Mouse (Mus musculus): ENCODE data around the gene Nnat. TPM values are rescaled to one million over a fixed set of nuclear protein-coding genes. Genes with fewer than 3 reads are reported as not detected.
A peak's percentile ranks its signal among the peaks of the same experiment; 100 is the strongest.

Nnat gene
- total RNA-seq (2014; rRNA removed; ENCODE audit: low replicate concordance) (23.8 and 27.9 TPM in 2 replicates), polyA plus RNA-seq (2015; fragmentation: Nextera tagmentation; extraction: Ambion mirVana) (13.1 and 13.8 TPM in 2 replicates)

DNA sequence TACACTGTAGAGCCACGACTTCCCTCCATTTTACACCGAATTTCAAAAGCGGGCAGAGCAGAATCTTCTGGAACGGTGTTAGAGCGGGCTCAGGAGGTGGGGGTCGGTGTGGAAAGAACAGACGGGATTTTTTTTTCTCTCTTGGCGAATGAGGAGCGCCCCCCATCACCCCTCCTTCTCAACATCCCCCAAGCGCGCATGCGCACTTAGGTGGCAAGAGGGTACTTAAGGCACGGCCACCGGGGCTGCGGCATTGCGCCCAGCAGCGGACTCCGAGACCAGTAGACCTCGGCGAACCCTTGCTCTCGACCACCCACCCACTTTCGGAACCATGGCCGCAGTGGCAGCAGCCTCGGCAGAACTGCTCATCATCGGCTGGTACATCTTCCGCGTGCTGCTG lies at the start of gene Nnat:
Gene Nnat, plus strand, starts transcription at position 221 of the 400 bp plus-strand sequence.
- no peak for ATAC-seq (ENCODE audit: insufficient read depth, low read depth)
- TF ChIP-seq CTCF (IDR thresholded peaks at IDR 0.05; ENCODE audit: low read depth) (no peak), EP300 (IDR thresholded peaks at IDR 0.05; ENCODE audit: low read depth) (no peak)
- no peaks in the 10 kb centered on the region for H3K27me3 ChIP-seq (ENCODE audit: control insufficient read depth, insufficient read depth, low read length)
- H3K9me3 ChIP-seq (replicated peaks; ENCODE audit: control insufficient read depth, low read length): 0 out of 2 replicates have a peak, but pooled peaks cover 5% of the 10 kb centered on the region
- no peak for DNase-seq (ENCODE audit: low spot score)
- peak within 1 kb of the TSS; percentile 62 for H3K4me2 ChIP-seq (ENCODE audit: low read depth, low read length)
- H3K27ac ChIP-seq (ENCODE audit: low read depth): no peak within 1 kb of the TSS
- WGBS: 52% methylated on average over 27 of the region's 27 CpGs
- peaks cover 20% of the 10 kb centered on the region; the same call in 1 of the 2 replicates for H3K36me3 ChIP-seq (replicated peaks; ENCODE audit: control insufficient read depth, insufficient read depth, low read length)
- H3K4me1 ChIP-seq (ENCODE audit: control insufficient read depth, insufficient read depth): peaks cover 14% of the 10 kb centered on the region; the same call in 1 of the 2 replicates
- peak within 1 kb of the TSS; percentile 39 for H3K4me3 ChIP-seq (ENCODE audit: low read depth, low read length)
- H3K9ac ChIP-seq (replicated peaks; ENCODE audit: low read depth, low read length): no peak within 1 kb of the TSS

DNA sequence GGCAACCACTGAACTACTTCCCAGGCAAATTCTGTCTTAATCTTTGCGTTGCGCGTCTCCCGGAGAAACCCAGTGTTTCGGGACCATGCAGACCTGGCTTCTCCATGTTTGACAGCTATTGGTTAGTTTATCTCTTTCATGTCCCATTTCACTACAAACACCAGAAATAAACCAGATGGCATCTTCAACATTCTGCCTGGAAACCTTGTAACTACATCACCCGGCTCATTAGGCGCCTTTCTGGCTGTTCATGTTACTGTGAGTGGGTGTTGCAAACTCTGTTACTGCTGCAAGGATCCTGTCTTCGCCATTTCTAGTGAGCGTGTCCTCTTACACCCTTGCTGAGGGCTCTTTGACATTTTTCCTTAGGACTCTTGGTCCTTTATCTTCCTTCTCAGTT lies 47.0 kb upstream of the Nnat start:
- no peak for TF ChIP-seq CTCF (IDR thresholded peaks at IDR 0.05; ENCODE audit: low read depth)
- TF ChIP-seq EP300 (IDR thresholded peaks at IDR 0.05; ENCODE audit: low read depth): no peak
- Histone ChIP-seq H3K4me3 (ENCODE audit: low read depth, low read length) (no peak overlapping the region), H3K4me2 (ENCODE audit: low read depth, low read length) (no peak overlapping the region), H3K27me3 (ENCODE audit: control insufficient read depth, insufficient read depth, low read length) (0 out of 2 replicates have a peak, but pooled peaks cover 7% of the 10 kb centered on the region), H3K36me3 (replicated peaks; ENCODE audit: control insufficient read depth, insufficient read depth, low read length) (no peaks in the 10 kb centered on the region), H3K4me1 (ENCODE audit: control insufficient read depth, insufficient read depth) (no peaks in the 10 kb centered on the region), H3K27ac (ENCODE audit: low read depth) (no peak overlapping the region), H3K9ac (replicated peaks; ENCODE audit: low read depth, low read length) (no peak overlapping the region), H3K9me3 (replicated peaks; ENCODE audit: control insufficient read depth, low read length) (no peaks in the 10 kb centered on the region)
- no peak for DNase-seq (ENCODE audit: low spot score)
- 85% methylated on average over 9 of the region's 9 CpGs for WGBS
- ATAC-seq (ENCODE audit: insufficient read depth, low read depth): no peak

DNA sequence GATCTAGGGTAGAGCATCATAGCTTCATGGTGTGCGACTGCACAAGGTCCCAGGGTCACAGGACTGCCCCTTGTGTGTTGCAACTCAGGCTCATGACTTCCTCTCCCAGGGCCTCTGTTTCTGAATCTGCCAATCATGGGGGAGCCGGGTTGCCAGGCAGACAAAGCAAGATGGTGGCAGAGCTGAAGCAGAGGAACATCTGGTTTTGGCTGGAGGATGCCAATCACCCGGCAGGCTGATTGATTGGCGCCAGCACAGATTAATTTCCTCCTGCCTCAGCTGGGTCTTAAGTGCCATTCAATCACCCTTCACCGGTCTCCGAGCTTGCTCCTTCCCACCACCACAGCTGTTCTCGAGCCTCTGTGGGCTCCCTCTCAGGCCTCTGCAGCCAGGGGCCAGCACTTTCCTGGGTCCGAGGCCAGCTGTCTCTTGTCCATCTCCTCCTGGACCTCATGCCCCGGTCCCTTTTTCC lies 46.1 kb upstream of the Nnat start:
- 45% methylated on average over 9 of the region's 9 CpGs for WGBS
- DNase-seq (ENCODE audit: low spot score): no peak
- no peak overlapping the region for H3K4me2 ChIP-seq (ENCODE audit: low read depth, low read length)
- H3K9me3 ChIP-seq (replicated peaks; ENCODE audit: control insufficient read depth, low read length): no peaks in the 10 kb centered on the region
- ATAC-seq (ENCODE audit: insufficient read depth, low read depth): no peak
- no peak overlapping the region for H3K27ac ChIP-seq (ENCODE audit: low read depth)
- H3K9ac ChIP-seq (replicated peaks; ENCODE audit: low read depth, low read length): no peak overlapping the region
- 0 out of 2 replicates have a peak, but pooled peaks cover 6% of the 10 kb centered on the region for H3K27me3 ChIP-seq (ENCODE audit: control insufficient read depth, insufficient read depth, low read length)
- no peak overlapping the region for H3K4me3 ChIP-seq (ENCODE audit: low read depth, low read length)
- no peak for TF ChIP-seq CTCF (IDR thresholded peaks at IDR 0.05; ENCODE audit: low read depth)
- no peak for TF ChIP-seq EP300 (IDR thresholded peaks at IDR 0.05; ENCODE audit: low read depth)
- H3K4me1 ChIP-seq (ENCODE audit: control insufficient read depth, insufficient read depth): no peaks in the 10 kb centered on the region
- no peaks in the 10 kb centered on the region for H3K36me3 ChIP-seq (replicated peaks; ENCODE audit: control insufficient read depth, insufficient read depth, low read length)

DNA sequence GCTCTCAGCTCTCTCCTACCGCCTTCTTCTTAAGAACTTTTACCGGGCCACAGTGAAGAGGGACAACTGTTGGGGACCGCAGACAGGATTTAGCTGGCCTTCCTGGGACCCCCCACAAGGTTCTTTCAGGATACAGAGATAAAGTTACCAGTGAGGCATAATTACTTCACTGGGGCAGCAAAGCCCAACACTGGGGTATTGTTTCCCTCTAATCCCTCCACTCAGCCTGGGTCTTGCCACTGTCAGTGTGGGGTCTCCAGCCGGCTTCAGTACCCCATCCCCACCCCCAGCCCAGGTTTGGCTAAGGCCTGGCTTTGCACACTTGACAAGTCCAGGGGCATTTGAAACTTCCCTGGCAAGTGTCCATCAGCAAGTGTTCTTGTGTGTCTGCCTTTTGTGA lies 45.5 kb upstream of the Nnat start:
- no peak overlapping the region for H3K27ac ChIP-seq (ENCODE audit: low read depth)
- no peak for ATAC-seq (ENCODE audit: insufficient read depth, low read depth)
- no peaks in the 10 kb centered on the region for H3K9me3 ChIP-seq (replicated peaks; ENCODE audit: control insufficient read depth, low read length)
- H3K27me3 ChIP-seq (ENCODE audit: control insufficient read depth, insufficient read depth, low read length): 0 out of 2 replicates have a peak, but pooled peaks cover 6% of the 10 kb centered on the region
- no peak overlapping the region for H3K4me3 ChIP-seq (ENCODE audit: low read depth, low read length)
- H3K9ac ChIP-seq (replicated peaks; ENCODE audit: low read depth, low read length): no peak overlapping the region
- H3K4me2 ChIP-seq (ENCODE audit: low read depth, low read length): no peak overlapping the region
- no peak for DNase-seq (ENCODE audit: low spot score)
- 17% methylated on average over 4 of the region's 4 CpGs for WGBS
- H3K36me3 ChIP-seq (replicated peaks; ENCODE audit: control insufficient read depth, insufficient read depth, low read length): no peaks in the 10 kb centered on the region
- TF ChIP-seq CTCF (IDR thresholded peaks at IDR 0.05; ENCODE audit: low read depth) (no peak), EP300 (IDR thresholded peaks at IDR 0.05; ENCODE audit: low read depth) (no peak)
- no peaks in the 10 kb centered on the region for H3K4me1 ChIP-seq (ENCODE audit: control insufficient read depth, insufficient read depth)

DNA sequence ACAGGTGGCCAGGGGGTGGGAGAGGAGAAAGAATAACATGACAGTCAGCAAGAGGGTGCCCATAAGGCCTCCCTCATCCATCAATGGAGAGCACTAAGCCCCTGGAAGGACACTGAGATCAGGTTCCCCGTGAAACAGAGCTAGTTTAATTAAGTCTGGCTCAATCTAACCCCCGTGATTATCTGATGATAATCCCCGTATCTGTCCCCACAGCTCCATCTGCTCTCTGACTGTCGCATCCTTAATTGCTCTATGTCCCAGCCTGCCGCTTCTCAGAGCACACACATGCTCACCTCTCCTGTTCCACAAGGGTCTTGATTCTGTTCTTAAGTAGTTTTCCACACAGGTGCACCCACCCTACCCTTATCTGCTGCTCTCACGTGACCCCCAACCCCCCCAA lies 42.4 kb upstream of the Nnat start:
- DNase-seq (ENCODE audit: low spot score) (no peak), ATAC-seq (ENCODE audit: insufficient read depth, low read depth) (no peak)
- Histone ChIP-seq H3K4me1 (ENCODE audit: control insufficient read depth, insufficient read depth) (no peaks in the 10 kb centered on the region), H3K36me3 (replicated peaks; ENCODE audit: control insufficient read depth, insufficient read depth, low read length) (no peaks in the 10 kb centered on the region), H3K4me3 (ENCODE audit: low read depth, low read length) (no peak overlapping the region), H3K9ac (replicated peaks; ENCODE audit: low read depth, low read length) (no peak overlapping the region), H3K27me3 (ENCODE audit: control insufficient read depth, insufficient read depth, low read length) (0 out of 2 replicates have a peak, but pooled peaks cover 6% of the 10 kb centered on the region), H3K9me3 (replicated peaks; ENCODE audit: control insufficient read depth, low read length) (no peaks in the 10 kb centered on the region), H3K4me2 (ENCODE audit: low read depth, low read length) (no peak overlapping the region), H3K27ac (ENCODE audit: low read depth) (no peak overlapping the region)
- TF ChIP-seq CTCF (IDR thresholded peaks at IDR 0.05; ENCODE audit: low read depth): no peak
- TF ChIP-seq EP300 (IDR thresholded peaks at IDR 0.05; ENCODE audit: low read depth): no peak
- 57% methylated on average over 6 of the region's 6 CpGs for WGBS

- Histone ChIP-seq H3K4me2 (ENCODE audit: low read depth, low read length) (no peak overlapping the region), H3K9ac (replicated peaks; ENCODE audit: low read depth, low read length) (no peak overlapping the region), H3K9me3 (replicated peaks; ENCODE audit: control insufficient read depth, low read length) (no peaks in the 10 kb centered on the region), H3K4me1 (ENCODE audit: control insufficient read depth, insufficient read depth) (no peaks in the 10 kb centered on the region), H3K4me3 (ENCODE audit: low read depth, low read length) (no peak overlapping the region), H3K36me3 (replicated peaks; ENCODE audit: control insufficient read depth, insufficient read depth, low read length) (no peaks in the 10 kb centered on the region), H3K27ac (ENCODE audit: low read depth) (no peak overlapping the region), H3K27me3 (ENCODE audit: control insufficient read depth, insufficient read depth, low read length) (0 out of 2 replicates have a peak, but pooled peaks cover 6% of the 10 kb centered on the region)
- 65% methylated on average over 7 of the region's 7 CpGs for WGBS
- TF ChIP-seq CTCF (IDR thresholded peaks at IDR 0.05; ENCODE audit: low read depth) (no peak), EP300 (IDR thresholded peaks at IDR 0.05; ENCODE audit: low read depth) (no peak)
- DNase-seq (ENCODE audit: low spot score): no peak
- ATAC-seq (ENCODE audit: insufficient read depth, low read depth): no peak
Measured at GRCm38 (mm10) chr2:157518451-157518850, 41.4 kb upstream of the Nnat start.
